Mouse (Mus musculus) erythroblast, embryonic 14.5 days (primary cell): ENCODE data around the gene Ckap5. TPM values are rescaled to one million over a fixed set of nuclear protein-coding genes. Genes with fewer than 3 reads are reported as not detected.
"Not testable (repeated sequence)": the region's sequence is repeated elsewhere in the genome, so short reads cannot be mapped to it uniquely, and the experiment has no call there.

ENCODE experiments used
- H3K27me3 ChIP-seq: 2 replicates; pipeline ENCODE4 v1.6.1; 2012; ENCODE audit warnings: inconsistent platforms; ENCODE audit not compliant: control insufficient read depth
- H3K36me3 ChIP-seq: 2 replicates; pipeline ENCODE4 v1.6.1; 2012; ENCODE audit warnings: mild to moderate bottlenecking, inconsistent platforms; ENCODE audit not compliant: control insufficient read depth
- H3K4me1 ChIP-seq: 2 replicates; pipeline ENCODE4 v1.6.1; 2012; ENCODE audit warnings: inconsistent platforms; ENCODE audit not compliant: control insufficient read depth
- H3K4me3 ChIP-seq: replicated peaks from 2 replicates; pipeline ENCODE3; 2012; ENCODE audit warnings: moderate library complexity, mild to moderate bottlenecking, inconsistent platforms
- H3K9me3 ChIP-seq: 2 replicates; pipeline ENCODE4 v1.6.1; 2012; ENCODE audit warnings: low read length, inconsistent platforms, mixed read lengths; ENCODE audit not compliant: control insufficient read depth
- GATA1 ChIP-seq: IDR thresholded peaks from 2 replicates; pipeline ENCODE4 v1.6.1; 2012; ENCODE audit warnings: low read length, inconsistent platforms, mixed read lengths
- TAL1 ChIP-seq: IDR thresholded peaks from 3 replicates; pipeline ENCODE4 v1.6.1; 2012; ENCODE audit warnings: low read length, inconsistent platforms, mixed read lengths
- polyA plus RNA-seq: library from polyadenylated mRNA; stranded (reverse); fragments of >175 nt; gene quantifications from 2 replicates; pipeline ENCODE4 v1.2.3, GENCODE M21; 2012

Gene Ckap5
- 0.32 and 0.49 TPM in 2 replicates for polyA plus RNA-seq

DNA sequence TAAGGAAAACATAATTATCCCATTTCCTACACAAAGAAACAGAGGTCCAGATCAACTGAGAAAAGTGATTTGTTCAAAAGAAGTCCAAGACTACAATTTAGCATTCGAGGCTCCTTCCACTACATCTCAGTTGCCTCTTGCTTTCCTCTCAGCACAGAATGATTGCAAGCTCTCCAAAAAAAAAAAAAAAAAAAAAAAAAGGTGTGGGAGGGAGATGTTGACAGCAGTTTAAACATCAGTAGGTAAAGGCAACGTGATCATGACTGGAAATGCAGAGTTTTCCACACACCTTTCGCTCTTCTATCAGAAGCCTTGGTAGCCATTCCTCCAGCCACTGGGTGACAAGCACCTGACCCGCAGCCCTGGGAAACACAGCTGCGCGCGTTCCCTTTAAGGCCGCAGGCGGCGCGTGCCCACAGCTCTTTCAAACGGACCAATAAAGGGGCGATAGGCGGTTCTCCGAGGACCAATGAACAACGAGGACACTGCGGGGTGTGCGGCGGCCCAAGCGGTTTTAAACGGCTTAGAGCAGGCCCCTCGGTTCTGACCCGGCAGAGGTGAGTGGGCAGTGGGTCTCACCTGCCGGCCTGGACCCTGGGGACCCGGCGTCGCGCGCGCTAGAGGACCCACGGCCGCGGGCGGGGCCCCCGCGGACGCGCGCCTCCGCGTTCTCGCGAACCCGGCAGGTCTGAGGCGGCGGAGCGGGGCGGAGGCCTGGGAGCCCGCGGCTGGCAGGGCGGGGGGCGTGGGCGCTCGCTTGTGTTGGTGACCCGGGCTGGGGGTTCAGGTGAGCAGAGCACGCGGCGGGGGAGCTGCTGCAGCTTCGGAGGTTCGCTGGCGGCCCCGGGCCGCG is at the start of gene Ckap5:
Gene Ckap5 (plus strand): TSS at position 469 of the 853 bp plus-strand sequence.
- peak within 1 kb of the TSS; percentile 99 for H3K4me3 ChIP-seq
- H3K27me3 ChIP-seq, result peaks cover 3% of the 10 kb centered on the region; the same call in 1 of the 2 replicates
- peaks cover 34% of the 10 kb centered on the region for H3K4me1 ChIP-seq
- no peak for TF ChIP-seq TAL1
- no peak for TF ChIP-seq GATA1
- H3K36me3 ChIP-seq, result peaks cover 32% of the 10 kb centered on the region
- H3K9me3 ChIP-seq, result peaks cover 2% of the 10 kb centered on the region

DNA sequence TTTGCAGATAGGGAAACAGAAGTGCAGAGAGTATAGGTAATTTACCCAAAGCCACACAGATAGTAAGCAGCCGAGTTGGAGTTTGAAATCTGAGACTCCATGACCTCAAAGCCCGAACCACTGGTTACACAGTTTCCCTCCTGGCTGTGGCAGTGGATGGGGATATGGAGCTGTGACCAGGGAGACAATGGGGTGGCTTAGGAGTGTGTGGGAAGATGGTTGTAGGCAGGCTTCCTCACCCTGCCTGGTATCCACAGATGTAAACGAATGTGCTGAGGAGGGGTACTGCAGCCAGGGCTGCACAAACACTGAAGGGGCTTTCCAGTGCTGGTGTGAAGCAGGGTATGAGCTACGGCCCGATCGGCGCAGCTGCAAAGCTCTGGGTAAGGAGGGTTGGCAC is 49.7 kb upstream of the Ckap5 start:
- Histone ChIP-seq H3K27me3 (no peaks in the 10 kb centered on the region), H3K9me3 (no peaks in the 10 kb centered on the region), H3K4me3 (no peak overlapping the region), H3K36me3 (peaks cover 3% of the 10 kb centered on the region; the same call in 1 of the 2 replicates), H3K4me1 (no peaks in the 10 kb centered on the region)
- TF ChIP-seq TAL1, result no peak
- no peak for TF ChIP-seq GATA1

GRCm38 (mm10) chr2:91480399-91480801 is 46.2 kb upstream of the Ckap5 start:
- Histone ChIP-seq H3K9me3 (no peaks in the 10 kb centered on the region), H3K36me3 (peaks cover 3% of the 10 kb centered on the region; the same call in 1 of the 2 replicates), H3K27me3 (no peaks in the 10 kb centered on the region), H3K4me1 (no peaks in the 10 kb centered on the region), H3K4me3 (no peak overlapping the region)
- TF ChIP-seq GATA1 (no peak), TAL1 (no peak)

DNA sequence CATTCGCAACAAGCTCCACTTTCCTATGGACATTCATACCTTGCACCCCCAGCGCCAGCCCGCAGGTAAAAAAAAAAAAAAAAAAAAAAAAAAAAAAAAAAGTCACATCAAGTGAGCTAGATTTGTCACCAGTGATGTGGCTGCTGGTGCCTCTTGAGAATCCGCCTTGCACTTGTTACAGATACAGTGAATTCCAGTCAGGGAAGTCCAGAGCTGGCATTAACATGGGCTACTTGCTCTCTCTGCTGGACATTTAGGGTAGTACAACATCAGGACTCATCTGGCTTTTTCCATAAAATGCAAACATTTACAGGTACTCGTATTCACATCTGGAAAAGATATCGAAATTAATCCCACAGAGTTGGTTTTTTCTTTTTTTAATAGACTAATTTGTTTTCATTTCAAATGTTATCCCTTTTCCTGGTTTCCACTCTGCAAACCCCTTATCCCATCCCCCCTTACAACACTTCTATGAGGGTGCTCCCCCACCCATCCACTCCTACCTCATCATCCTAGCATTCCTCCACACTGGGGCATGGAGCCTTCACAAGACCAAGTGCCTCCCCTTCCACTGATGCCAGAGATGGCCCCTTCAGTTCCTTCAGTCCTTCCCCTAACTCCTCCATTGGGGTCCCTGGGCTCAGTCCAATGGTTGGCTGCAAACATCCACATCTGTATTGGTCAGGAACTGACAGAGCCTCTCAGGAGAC is 45.6 kb upstream of the Ckap5 start:
- Histone ChIP-seq H3K36me3 (peaks cover 3% of the 10 kb centered on the region; the same call in 1 of the 2 replicates), H3K9me3 (no peaks in the 10 kb centered on the region), H3K27me3 (no peaks in the 10 kb centered on the region), H3K4me1 (no peaks in the 10 kb centered on the region), H3K4me3 (no peak overlapping the region)
- TF ChIP-seq TAL1, result no peak; the same call in 2 of the 3 replicates
- TF ChIP-seq GATA1, result no peak

DNA sequence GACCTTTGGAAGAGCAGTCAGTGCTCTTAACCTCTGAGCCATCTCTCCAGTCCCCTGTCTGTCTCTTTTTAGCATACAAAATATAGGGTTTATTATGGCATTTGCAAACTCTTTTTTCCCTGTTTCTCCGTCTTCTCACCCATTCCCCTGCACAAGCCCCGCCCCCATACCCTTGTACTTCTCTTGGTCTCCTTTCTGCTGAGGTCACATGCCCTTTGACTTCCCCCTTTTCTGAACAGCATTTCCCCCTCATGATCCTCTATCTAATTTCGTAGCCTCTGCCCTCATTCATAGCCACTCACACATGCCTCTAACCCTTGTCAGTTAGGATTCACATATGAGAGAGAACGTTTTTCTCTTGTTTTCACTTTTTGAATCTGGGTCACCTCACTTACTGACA is 41.9 kb upstream of the Ckap5 start:
- H3K4me1 ChIP-seq, result no peaks in the 10 kb centered on the region
- TF ChIP-seq TAL1, result no peak
- TF ChIP-seq GATA1, result no peak
- no peak overlapping the region for H3K4me3 ChIP-seq
- no peaks in the 10 kb centered on the region for H3K27me3 ChIP-seq
- H3K9me3 ChIP-seq, result no peaks in the 10 kb centered on the region
- H3K36me3 ChIP-seq, result peaks cover 3% of the 10 kb centered on the region; the same call in 1 of the 2 replicates

DNA sequence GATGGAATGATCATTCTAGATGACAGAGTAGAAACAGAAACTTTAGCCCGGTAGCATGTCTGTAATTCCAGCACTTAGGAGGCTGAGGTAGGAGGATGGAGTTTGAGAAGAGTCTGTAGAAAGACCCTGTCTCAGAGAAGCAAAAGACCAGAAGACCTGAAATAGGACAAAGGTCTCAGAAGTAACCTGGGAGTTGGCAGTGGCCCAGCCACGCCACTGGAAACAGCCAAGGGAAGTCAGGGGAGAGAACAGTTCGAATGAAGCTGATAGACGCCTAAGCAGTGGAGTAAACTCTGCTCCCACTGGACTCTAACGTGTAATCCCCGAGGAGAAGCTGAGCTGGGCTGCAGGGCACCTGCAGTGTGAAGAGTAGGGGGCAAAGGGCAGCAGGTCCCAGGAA is 41.3 kb upstream of the Ckap5 start:
- H3K27me3 ChIP-seq, result no peaks in the 10 kb centered on the region
- peaks cover 3% of the 10 kb centered on the region; the same call in 1 of the 2 replicates for H3K36me3 ChIP-seq
- TF ChIP-seq GATA1 (no peak), TAL1 (no peak)
- no peak overlapping the region for H3K4me3 ChIP-seq
- no peaks in the 10 kb centered on the region for H3K9me3 ChIP-seq
- no peaks in the 10 kb centered on the region for H3K4me1 ChIP-seq

- not testable (repeated sequence) for H3K4me1 ChIP-seq, H3K4me3 ChIP-seq, H3K36me3 ChIP-seq, H3K9me3 ChIP-seq, H3K27me3 ChIP-seq
Measured at GRCm38 (mm10) chr2:91487295-91487694, 39.3 kb upstream of the Ckap5 start.

DNA sequence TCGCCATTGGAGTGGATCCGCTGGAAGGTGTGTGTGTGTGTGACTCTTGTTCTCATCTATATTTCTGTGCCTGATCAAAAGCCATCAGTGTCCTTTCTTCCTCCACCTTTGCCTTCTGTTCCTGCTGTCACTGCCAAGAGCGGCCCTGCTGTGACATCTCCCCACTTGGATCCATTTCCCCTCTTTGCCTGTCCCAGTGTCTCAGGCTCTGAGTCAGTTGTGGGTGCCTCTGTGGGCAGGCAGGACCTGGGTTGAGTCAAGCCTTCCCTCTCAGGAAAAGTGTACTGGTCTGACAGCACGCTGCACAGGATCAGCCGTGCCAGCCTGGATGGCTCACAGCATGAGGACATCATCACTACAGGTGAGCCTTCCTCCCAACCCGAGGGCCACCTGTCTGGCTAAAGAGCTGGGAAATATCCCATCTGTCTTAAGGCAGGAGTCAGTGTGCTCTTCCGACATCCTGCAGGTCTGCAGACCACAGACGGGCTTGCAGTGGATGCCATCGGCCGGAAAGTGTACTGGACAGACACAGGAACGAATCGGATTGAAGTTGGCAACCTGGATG is 34.4 kb upstream of the Ckap5 start:
- TF ChIP-seq GATA1 (no peak), TAL1 (no peak)
- no peak overlapping the region for H3K4me3 ChIP-seq
- no peaks in the 10 kb centered on the region for H3K27me3 ChIP-seq
- H3K9me3 ChIP-seq, result no peaks in the 10 kb centered on the region
- no peaks in the 10 kb centered on the region for H3K4me1 ChIP-seq
- peaks cover 9% of the 10 kb centered on the region; the same call in 1 of the 2 replicates for H3K36me3 ChIP-seq

DNA sequence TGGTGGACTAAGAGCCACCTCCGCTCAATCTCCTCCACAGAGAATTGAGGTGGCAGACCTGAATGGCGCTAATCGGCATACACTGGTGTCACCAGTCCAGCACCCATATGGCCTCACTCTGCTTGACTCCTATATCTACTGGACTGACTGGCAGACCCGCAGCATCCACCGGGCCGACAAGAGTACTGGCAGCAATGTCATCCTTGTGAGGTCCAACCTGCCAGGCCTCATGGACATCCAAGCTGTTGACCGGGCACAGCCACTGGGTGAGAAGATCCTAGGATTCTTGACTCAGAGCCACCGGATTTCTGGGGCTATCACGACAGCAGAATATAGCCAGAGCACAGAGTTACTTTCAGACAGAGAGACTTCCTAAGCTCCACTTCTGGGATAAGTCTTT is 32.6 kb upstream of the Ckap5 start:
- Histone ChIP-seq H3K4me1 (no peaks in the 10 kb centered on the region), H3K27me3 (no peaks in the 10 kb centered on the region), H3K9me3 (no peaks in the 10 kb centered on the region), H3K4me3 (no peak overlapping the region), H3K36me3 (peaks cover 6% of the 10 kb centered on the region; the same call in 1 of the 2 replicates)
- TF ChIP-seq GATA1 (no peak), TAL1 (no peak)
